Mouse (Mus musculus): ENCODE measurements around the gene Tradd. TPM values are rescaled to one million over a fixed set of nuclear protein-coding genes. Genes with fewer than 3 reads are reported as not detected.

Gene Tradd
- polyA plus RNA-seq, 1 experiment from 2014 or later = 50.6 TPM

GRCm38 (mm10) chr8:105225272-105225593 lies 39.2 kb downstream of the Tradd start:
- peak overlapping the region; percentile 88 for H3K9ac ChIP-seq (ENCODE audit: low read depth, low read length)
- under 1% methylated on average over 27 of the region's 27 CpGs for WGBS
- H3K9me3 ChIP-seq (ENCODE audit: control insufficient read depth) = no peaks in the 10 kb centered on the region
- TF ChIP-seq CTCF (IDR thresholded peaks at IDR 0.05; ENCODE audit: low read depth) = no peak
- H3K4me1 ChIP-seq (replicated peaks; ENCODE audit: control insufficient read depth, insufficient read depth, low read length) = peaks cover 12% of the 10 kb centered on the region; the same call in 1 of the 2 replicates
- peak overlapping the region; percentile 92 for H3K4me3 ChIP-seq (ENCODE audit: low read depth, low read length)
- no peaks in the 10 kb centered on the region for H3K36me3 ChIP-seq (ENCODE audit: control insufficient read depth, insufficient read depth)
- ATAC-seq = no peak
- H3K4me2 ChIP-seq (replicated peaks; ENCODE audit: low read depth) = peak overlapping the region; percentile 78
- H3K27me3 ChIP-seq (replicated peaks; ENCODE audit: control insufficient read depth, insufficient read depth, low read length) = no peaks in the 10 kb centered on the region
- peak overlapping the region; percentile 88 for H3K27ac ChIP-seq (ENCODE audit: low read depth, low read length)

GRCm38 (mm10) chr8:105224413-105225271 lies 39.8 kb downstream of the Tradd start, which contains the start of gene D230025D16Rik:
Gene D230025D16Rik, plus strand, starts transcription at chr8:105225145.
- peak; percentile 94 for ATAC-seq
- WGBS = 2% methylated on average over 34 of the region's 34 CpGs
- Histone ChIP-seq H3K27ac (ENCODE audit: low read depth, low read length) (peak within 1 kb of the TSS; percentile 88), H3K9ac (ENCODE audit: low read depth, low read length) (peak within 1 kb of the TSS; percentile 88), H3K9me3 (ENCODE audit: control insufficient read depth) (no peaks in the 10 kb centered on the region), H3K4me1 (replicated peaks; ENCODE audit: control insufficient read depth, insufficient read depth, low read length) (peaks cover 12% of the 10 kb centered on the region; the same call in 1 of the 2 replicates), H3K36me3 (ENCODE audit: control insufficient read depth, insufficient read depth) (no peaks in the 10 kb centered on the region), H3K4me3 (ENCODE audit: low read depth, low read length) (peak within 1 kb of the TSS; percentile 92), H3K27me3 (replicated peaks; ENCODE audit: control insufficient read depth, insufficient read depth, low read length) (no peaks in the 10 kb centered on the region), H3K4me2 (replicated peaks; ENCODE audit: low read depth) (peak within 1 kb of the TSS; percentile 78)
- no peak for TF ChIP-seq CTCF (IDR thresholded peaks at IDR 0.05; ENCODE audit: low read depth)

- no peak overlapping the region for H3K27ac ChIP-seq (ENCODE audit: low read depth, low read length)
- H3K9me3 ChIP-seq (ENCODE audit: control insufficient read depth) = no peaks in the 10 kb centered on the region
- TF ChIP-seq CTCF (IDR thresholded peaks at IDR 0.05; ENCODE audit: low read depth) = no peak
- peaks cover 12% of the 10 kb centered on the region; the same call in 1 of the 2 replicates for H3K4me1 ChIP-seq (replicated peaks; ENCODE audit: control insufficient read depth, insufficient read depth, low read length)
- 76% methylated on average over 7 of the region's 7 CpGs for WGBS
- H3K4me2 ChIP-seq (replicated peaks; ENCODE audit: low read depth) = peak overlapping the region; percentile 78
- no peak overlapping the region for H3K4me3 ChIP-seq (ENCODE audit: low read depth, low read length)
- ATAC-seq = no peak
- no peak overlapping the region for H3K9ac ChIP-seq (ENCODE audit: low read depth, low read length)
- H3K36me3 ChIP-seq (ENCODE audit: control insufficient read depth, insufficient read depth) = no peaks in the 10 kb centered on the region
- no peaks in the 10 kb centered on the region for H3K27me3 ChIP-seq (replicated peaks; ENCODE audit: control insufficient read depth, insufficient read depth, low read length)
These were observed 40.6 kb downstream of the Tradd start for GRCm38 (mm10) chr8:105223850-105224249.

GRCm38 (mm10) chr8:105217926-105218522 lies 46.4 kb downstream of the Tradd start:
- H3K9ac ChIP-seq (ENCODE audit: low read depth, low read length) = no peak overlapping the region
- H3K9me3 ChIP-seq (ENCODE audit: control insufficient read depth) = no peaks in the 10 kb centered on the region
- WGBS = 80% methylated on average over 5 of the region's 5 CpGs
- no peaks in the 10 kb centered on the region for H3K4me1 ChIP-seq (replicated peaks; ENCODE audit: control insufficient read depth, insufficient read depth, low read length)
- ATAC-seq = no peak
- H3K4me3 ChIP-seq (ENCODE audit: low read depth, low read length) = no peak overlapping the region
- no peaks in the 10 kb centered on the region for H3K36me3 ChIP-seq (ENCODE audit: control insufficient read depth, insufficient read depth)
- no peak overlapping the region for H3K27ac ChIP-seq (ENCODE audit: low read depth, low read length)
- peak; percentile 83 for TF ChIP-seq CTCF (IDR thresholded peaks at IDR 0.05; ENCODE audit: low read depth)
- H3K4me2 ChIP-seq (replicated peaks; ENCODE audit: low read depth) = no peak overlapping the region
- H3K27me3 ChIP-seq (replicated peaks; ENCODE audit: control insufficient read depth, insufficient read depth, low read length) = no peaks in the 10 kb centered on the region

GRCm38 (mm10) chr8:105214104-105214503 lies 50.3 kb downstream of the Tradd start:
- peak; percentile 34 for TF ChIP-seq CTCF (IDR thresholded peaks at IDR 0.05; ENCODE audit: low read depth)
- 92% methylated on average over 5 of the region's 5 CpGs for WGBS
- no peak overlapping the region for H3K4me3 ChIP-seq (ENCODE audit: low read depth, low read length)
- no peaks in the 10 kb centered on the region for H3K4me1 ChIP-seq (replicated peaks; ENCODE audit: control insufficient read depth, insufficient read depth, low read length)
- H3K9ac ChIP-seq (ENCODE audit: low read depth, low read length) = no peak overlapping the region
- no peak for ATAC-seq
- no peak overlapping the region for H3K27ac ChIP-seq (ENCODE audit: low read depth, low read length)
- H3K27me3 ChIP-seq (replicated peaks; ENCODE audit: control insufficient read depth, insufficient read depth, low read length) = no peaks in the 10 kb centered on the region
- no peaks in the 10 kb centered on the region for H3K36me3 ChIP-seq (ENCODE audit: control insufficient read depth, insufficient read depth)
- no peaks in the 10 kb centered on the region for H3K9me3 ChIP-seq (ENCODE audit: control insufficient read depth)
- H3K4me2 ChIP-seq (replicated peaks; ENCODE audit: low read depth) = no peak overlapping the region
